Mouse (Mus musculus): ENCODE measurements around the gene Gm17949. TPM values are rescaled to one million over a fixed set of nuclear protein-coding genes. Genes with fewer than 3 reads are reported as not detected.

The Gm17949 gene
- polyA plus RNA-seq, 1 experiment from 2014 or later = 0.47 TPM

DNA sequence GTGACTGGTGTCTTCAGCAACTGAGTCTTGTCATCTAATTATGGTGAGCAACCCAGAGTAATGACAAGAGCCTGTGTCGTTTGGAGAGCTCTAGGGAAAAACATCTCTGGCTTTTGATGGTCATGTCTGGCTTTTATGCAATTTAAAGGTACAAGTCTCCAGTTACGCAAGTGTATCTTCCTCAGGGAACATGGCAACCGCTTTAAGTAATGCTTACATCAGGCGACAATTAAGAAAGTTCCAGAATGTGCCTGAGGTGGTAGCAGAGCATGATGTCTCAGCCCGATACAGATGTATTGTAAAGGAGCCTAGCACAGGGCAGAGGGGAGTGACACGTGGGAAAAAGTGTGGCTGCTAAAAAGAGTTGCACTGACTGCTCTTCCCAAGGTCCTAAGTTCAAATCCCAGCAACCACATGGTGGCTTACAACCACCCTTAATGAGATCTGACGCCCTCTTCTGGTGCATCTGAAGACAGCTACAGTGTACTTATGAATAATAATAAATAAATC is 22.3 kb upstream of the Gm17949 start:
- Histone ChIP-seq H3K27ac (ENCODE audit: low read length) (peak overlapping the region; percentile 73; the same call in 1 of the 2 replicates), H3K4me2 (ENCODE audit: low read length) (peak overlapping the region; percentile 90), H3K27me3 (replicated peaks; ENCODE audit: control insufficient read depth, insufficient read depth, low read length) (no peaks in the 10 kb centered on the region), H3K36me3 (ENCODE audit: control insufficient read depth, insufficient read depth) (peaks cover 8% of the 10 kb centered on the region; the same call in 1 of the 2 replicates), H3K4me1 (replicated peaks; ENCODE audit: control insufficient read depth, insufficient read depth, low read length) (peaks cover 13% of the 10 kb centered on the region), H3K9me3 (ENCODE audit: control insufficient read depth, low read length) (no peaks in the 10 kb centered on the region), H3K4me3 (replicated peaks; ENCODE audit: low read length) (peak overlapping the region; percentile 69), H3K9ac (replicated peaks; ENCODE audit: low read depth, low read length) (peak overlapping the region; percentile 85)
- ATAC-seq = no peak
- 70% methylated on average over 7 of the region's 7 CpGs for WGBS

DNA sequence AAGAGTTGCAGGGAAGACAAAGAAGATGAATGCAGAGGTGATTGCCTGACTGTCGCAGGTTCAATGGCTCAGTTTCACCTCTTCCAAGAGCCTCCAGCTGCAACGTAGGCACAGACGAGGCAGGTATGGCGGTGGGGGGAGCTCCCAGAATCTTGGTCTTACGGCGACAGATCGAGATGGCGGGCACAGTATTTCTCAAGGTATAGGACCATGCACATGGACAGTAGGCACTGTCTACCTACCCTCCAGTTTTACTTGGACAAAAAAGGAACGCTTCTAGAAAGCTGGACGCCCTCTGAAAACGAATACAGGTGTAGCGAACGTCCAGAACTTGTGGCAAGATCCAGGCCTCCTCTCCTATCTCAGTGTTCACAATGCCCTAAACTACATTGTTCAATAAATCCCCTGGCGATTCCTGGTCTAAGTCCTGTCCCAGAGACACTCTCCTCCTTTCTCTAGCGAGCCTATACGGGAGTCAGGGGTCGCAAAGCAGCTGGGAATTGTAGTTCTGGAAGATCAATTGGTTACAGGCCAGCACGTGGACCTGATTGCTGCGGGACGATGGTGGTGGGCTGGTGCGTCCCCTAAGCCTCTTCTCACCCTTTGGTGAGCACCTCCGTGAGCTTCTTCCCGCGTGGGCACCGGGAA is 21.7 kb upstream of the Gm17949 start:
- H3K9me3 ChIP-seq (ENCODE audit: control insufficient read depth, low read length) = no peaks in the 10 kb centered on the region
- H3K4me3 ChIP-seq (replicated peaks; ENCODE audit: low read length) = peak overlapping the region; percentile 69
- peaks cover 13% of the 10 kb centered on the region for H3K4me1 ChIP-seq (replicated peaks; ENCODE audit: control insufficient read depth, insufficient read depth, low read length)
- peak overlapping the region; percentile 90 for H3K4me2 ChIP-seq (ENCODE audit: low read length)
- peaks cover 8% of the 10 kb centered on the region; the same call in 1 of the 2 replicates for H3K36me3 ChIP-seq (ENCODE audit: control insufficient read depth, insufficient read depth)
- 2% methylated on average over 25 of the region's 25 CpGs for WGBS
- no peaks in the 10 kb centered on the region for H3K27me3 ChIP-seq (replicated peaks; ENCODE audit: control insufficient read depth, insufficient read depth, low read length)
- peak overlapping the region; percentile 85 for H3K9ac ChIP-seq (replicated peaks; ENCODE audit: low read depth, low read length)
- ATAC-seq = peak; percentile 93
- peak overlapping the region; percentile 73 for H3K27ac ChIP-seq (ENCODE audit: low read length)

DNA sequence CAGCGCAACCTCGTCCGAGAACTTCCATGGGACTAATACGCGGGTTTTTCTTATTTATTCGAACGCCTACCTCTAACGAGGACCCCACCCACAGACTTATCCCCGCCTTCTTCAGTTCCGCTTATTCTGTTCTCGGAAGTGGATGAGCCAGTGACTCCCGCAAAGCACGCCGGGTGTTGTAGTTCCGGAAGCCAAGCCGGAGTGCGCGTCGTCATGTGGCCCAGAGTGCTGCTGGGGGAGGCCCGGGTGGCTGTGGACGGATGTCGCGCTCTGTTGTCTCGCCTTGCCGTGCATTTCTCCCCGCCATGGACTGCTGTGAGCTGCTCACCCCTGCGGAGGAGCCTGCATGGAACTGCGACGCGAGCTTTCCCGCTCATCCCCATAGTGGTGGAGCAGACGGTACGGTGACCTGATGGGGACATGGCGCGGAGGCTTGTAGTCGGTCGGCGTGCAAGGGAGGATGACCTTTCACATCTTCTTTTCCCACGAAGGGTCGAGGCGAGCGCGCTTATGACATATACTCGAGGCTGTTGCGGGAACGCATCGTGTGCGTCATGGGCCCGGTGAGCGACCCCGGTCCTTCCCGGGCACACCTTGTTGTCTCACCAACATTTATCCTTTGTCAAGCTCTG is 21.0 kb upstream of the Gm17949 start, which contains the start of gene Clpp:
Gene Clpp (plus strand): TSS at position 191 of the 632 bp plus-strand sequence.
- Histone ChIP-seq H3K36me3 (ENCODE audit: control insufficient read depth, insufficient read depth) (peaks cover 13% of the 10 kb centered on the region), H3K27ac (ENCODE audit: low read length) (peak within 1 kb of the TSS; percentile 73), H3K9me3 (ENCODE audit: control insufficient read depth, low read length) (no peaks in the 10 kb centered on the region), H3K9ac (replicated peaks; ENCODE audit: low read depth, low read length) (peak within 1 kb of the TSS; percentile 85), H3K27me3 (replicated peaks; ENCODE audit: control insufficient read depth, insufficient read depth, low read length) (no peaks in the 10 kb centered on the region), H3K4me1 (replicated peaks; ENCODE audit: control insufficient read depth, insufficient read depth, low read length) (peaks cover 13% of the 10 kb centered on the region), H3K4me3 (replicated peaks; ENCODE audit: low read length) (peak within 1 kb of the TSS; percentile 69), H3K4me2 (ENCODE audit: low read length) (peak within 1 kb of the TSS; percentile 90)
- WGBS = under 1% methylated on average over 52 of the region's 52 CpGs
- ATAC-seq = peak; percentile 98

DNA sequence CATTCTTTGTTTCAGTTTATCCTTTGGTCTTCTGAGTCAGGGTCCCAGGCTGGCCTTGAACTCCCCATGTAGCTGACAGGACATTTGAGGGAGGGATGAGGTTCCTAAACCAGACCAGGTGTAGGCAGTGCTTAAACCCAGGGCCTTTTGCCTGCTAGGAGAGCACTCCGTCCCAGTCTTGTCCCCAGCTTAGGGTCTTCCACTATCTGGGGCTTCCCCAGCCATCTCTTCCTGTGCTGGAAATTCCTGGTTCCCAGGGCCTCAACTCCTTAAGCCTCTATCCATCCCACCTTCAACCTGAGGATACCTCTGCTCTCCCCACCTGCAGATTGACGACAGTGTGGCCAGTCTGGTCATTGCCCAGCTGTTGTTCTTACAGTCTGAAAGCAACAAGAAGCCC is 20.3 kb upstream of the Gm17949 start:
- H3K9me3 ChIP-seq (ENCODE audit: control insufficient read depth, low read length) = no peaks in the 10 kb centered on the region
- peaks cover 20% of the 10 kb centered on the region for H3K36me3 ChIP-seq (ENCODE audit: control insufficient read depth, insufficient read depth)
- 70% methylated on average over 2 of the region's 2 CpGs for WGBS
- peaks cover 13% of the 10 kb centered on the region for H3K4me1 ChIP-seq (replicated peaks; ENCODE audit: control insufficient read depth, insufficient read depth, low read length)
- no peak overlapping the region for H3K27ac ChIP-seq (ENCODE audit: low read length)
- ATAC-seq = no peak
- H3K4me3 ChIP-seq (replicated peaks; ENCODE audit: low read length) = peak overlapping the region; percentile 69
- no peaks in the 10 kb centered on the region for H3K27me3 ChIP-seq (replicated peaks; ENCODE audit: control insufficient read depth, insufficient read depth, low read length)
- peak overlapping the region; percentile 85 for H3K9ac ChIP-seq (replicated peaks; ENCODE audit: low read depth, low read length)
- H3K4me2 ChIP-seq (ENCODE audit: low read length) = peak overlapping the region; percentile 90

DNA sequence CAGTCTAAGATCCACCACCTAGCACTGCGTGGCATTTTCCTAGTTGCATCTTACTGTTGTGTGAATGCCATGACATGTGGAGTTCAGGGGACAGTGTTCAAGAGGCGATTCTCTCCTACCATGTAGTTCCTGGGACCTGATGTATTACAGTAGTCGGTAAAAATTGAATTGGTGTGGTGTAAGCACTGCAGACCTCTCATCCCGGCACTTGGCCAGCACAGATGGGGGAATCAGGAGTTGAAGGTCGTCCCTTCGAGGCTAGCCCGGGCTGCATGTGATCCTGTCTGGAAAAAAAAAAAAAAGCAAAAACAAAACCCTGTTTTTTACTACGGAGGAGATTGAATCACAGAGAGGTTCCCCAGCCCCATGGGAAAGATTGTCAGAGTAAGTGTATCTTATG is 16.2 kb upstream of the Gm17949 start:
- no peak overlapping the region for H3K4me3 ChIP-seq (replicated peaks; ENCODE audit: low read length)
- peaks cover 25% of the 10 kb centered on the region for H3K36me3 ChIP-seq (ENCODE audit: control insufficient read depth, insufficient read depth)
- no peak for ATAC-seq
- no peak overlapping the region for H3K27ac ChIP-seq (ENCODE audit: low read length)
- WGBS = 92% methylated on average over 8 of the region's 8 CpGs
- H3K4me1 ChIP-seq (replicated peaks; ENCODE audit: control insufficient read depth, insufficient read depth, low read length) = peaks cover 18% of the 10 kb centered on the region
- no peak overlapping the region for H3K9ac ChIP-seq (replicated peaks; ENCODE audit: low read depth, low read length)
- H3K9me3 ChIP-seq (ENCODE audit: control insufficient read depth, low read length) = no peaks in the 10 kb centered on the region
- H3K27me3 ChIP-seq (replicated peaks; ENCODE audit: control insufficient read depth, insufficient read depth, low read length) = no peaks in the 10 kb centered on the region
- H3K4me2 ChIP-seq (ENCODE audit: low read length) = no peak overlapping the region

DNA sequence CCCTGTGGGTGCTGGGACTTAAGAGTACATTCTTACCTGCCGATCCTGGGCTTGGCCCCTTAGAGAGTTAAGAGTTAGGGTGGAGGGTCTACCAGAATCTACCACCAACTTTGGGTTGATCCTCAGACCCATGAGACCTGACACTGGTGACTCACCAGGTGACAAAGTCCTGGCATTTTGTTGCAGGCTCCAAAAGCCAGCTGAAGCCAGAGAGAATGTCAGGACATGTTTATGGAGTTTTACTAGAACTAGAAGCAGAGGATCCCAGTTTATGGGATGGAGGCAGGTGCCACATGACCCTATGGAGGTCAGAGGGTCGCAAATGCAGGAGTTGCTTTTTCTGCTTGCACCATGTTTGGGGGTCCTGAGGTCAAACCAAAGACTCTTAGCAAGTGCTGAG is 14.8 kb upstream of the Gm17949 start:
- Histone ChIP-seq H3K9ac (replicated peaks; ENCODE audit: low read depth, low read length) (no peak overlapping the region), H3K27me3 (replicated peaks; ENCODE audit: control insufficient read depth, insufficient read depth, low read length) (no peaks in the 10 kb centered on the region), H3K36me3 (ENCODE audit: control insufficient read depth, insufficient read depth) (peaks cover 25% of the 10 kb centered on the region), H3K4me1 (replicated peaks; ENCODE audit: control insufficient read depth, insufficient read depth, low read length) (peaks cover 11% of the 10 kb centered on the region), H3K27ac (ENCODE audit: low read length) (no peak overlapping the region), H3K9me3 (ENCODE audit: control insufficient read depth, low read length) (no peaks in the 10 kb centered on the region), H3K4me2 (ENCODE audit: low read length) (no peak overlapping the region), H3K4me3 (replicated peaks; ENCODE audit: low read length) (no peak overlapping the region)
- 81% methylated on average over 2 of the region's 2 CpGs for WGBS
- ATAC-seq = no peak

- peak; percentile 98 for ATAC-seq
- Histone ChIP-seq H3K4me1 (replicated peaks; ENCODE audit: control insufficient read depth, insufficient read depth, low read length) (peaks cover 11% of the 10 kb centered on the region), H3K36me3 (ENCODE audit: control insufficient read depth, insufficient read depth) (peaks cover 25% of the 10 kb centered on the region), H3K9me3 (ENCODE audit: control insufficient read depth, low read length) (no peaks in the 10 kb centered on the region), H3K9ac (replicated peaks; ENCODE audit: low read depth, low read length) (peak within 1 kb of the TSS; percentile 57), H3K27me3 (replicated peaks; ENCODE audit: control insufficient read depth, insufficient read depth, low read length) (no peaks in the 10 kb centered on the region), H3K27ac (ENCODE audit: low read length) (peak within 1 kb of the TSS; percentile 29), H3K4me2 (ENCODE audit: low read length) (peak within 1 kb of the TSS; percentile 69), H3K4me3 (replicated peaks; ENCODE audit: low read length) (peak within 1 kb of the TSS; percentile 51)
- WGBS = under 1% methylated on average over 38 of the region's 38 CpGs
Observed at GRCm38 (mm10) chr17:56997029-56997667, 14.1 kb upstream of the Gm17949 start, which contains the start of gene Alkbh7. TSS of gene Alkbh7 (plus strand) at chr17:56997339.

DNA sequence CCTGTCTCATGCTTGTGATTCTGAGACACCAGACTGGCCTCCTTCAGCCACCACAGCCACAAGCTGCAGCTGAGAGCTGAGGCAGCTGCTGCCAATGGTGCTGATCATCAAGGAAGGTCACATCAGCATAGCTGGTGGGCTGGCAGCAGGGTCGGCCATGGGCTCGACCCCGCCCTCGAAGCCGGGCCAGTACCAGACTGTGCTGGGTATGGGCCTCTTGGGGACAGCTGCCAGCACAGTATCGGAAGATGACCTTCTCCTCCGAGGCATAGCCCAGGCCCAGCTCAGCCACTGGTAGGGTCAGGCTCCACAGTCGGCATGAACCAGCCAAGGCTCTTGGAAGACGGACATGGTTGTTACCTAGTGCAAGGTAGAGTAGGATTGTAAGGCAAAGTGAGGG is 11.9 kb upstream of the Gm17949 start:
- Histone ChIP-seq H3K9me3 (ENCODE audit: control insufficient read depth, low read length) (no peaks in the 10 kb centered on the region), H3K4me1 (replicated peaks; ENCODE audit: control insufficient read depth, insufficient read depth, low read length) (peaks cover 8% of the 10 kb centered on the region), H3K27ac (ENCODE audit: low read length) (no peak overlapping the region), H3K27me3 (replicated peaks; ENCODE audit: control insufficient read depth, insufficient read depth, low read length) (no peaks in the 10 kb centered on the region), H3K9ac (replicated peaks; ENCODE audit: low read depth, low read length) (no peak overlapping the region), H3K4me3 (replicated peaks; ENCODE audit: low read length) (no peak overlapping the region), H3K4me2 (ENCODE audit: low read length) (no peak overlapping the region), H3K36me3 (ENCODE audit: control insufficient read depth, insufficient read depth) (peaks cover 26% of the 10 kb centered on the region)
- no peak for ATAC-seq
- 96% methylated on average over 9 of the region's 9 CpGs for WGBS

- no peaks in the 10 kb centered on the region for H3K27me3 ChIP-seq (replicated peaks; ENCODE audit: control insufficient read depth, insufficient read depth, low read length)
- no peaks in the 10 kb centered on the region for H3K9me3 ChIP-seq (ENCODE audit: control insufficient read depth, low read length)
- H3K4me2 ChIP-seq (ENCODE audit: low read length) = no peak within 1 kb of the TSS
- H3K27ac ChIP-seq (ENCODE audit: low read length) = no peak within 1 kb of the TSS
- H3K36me3 ChIP-seq (ENCODE audit: control insufficient read depth, insufficient read depth) = peaks cover 24% of the 10 kb centered on the region
- WGBS = 90% methylated on average over 9 of the region's 9 CpGs
- peaks cover 8% of the 10 kb centered on the region for H3K4me1 ChIP-seq (replicated peaks; ENCODE audit: control insufficient read depth, insufficient read depth, low read length)
- H3K4me3 ChIP-seq (replicated peaks; ENCODE audit: low read length) = no peak within 1 kb of the TSS
- H3K9ac ChIP-seq (replicated peaks; ENCODE audit: low read depth, low read length) = no peak within 1 kb of the TSS
- ATAC-seq = no peak
Observed at GRCm38 (mm10) chr17:56999968-57000609, 11.2 kb upstream of the Gm17949 start, which contains the start of gene Pspn. TSS of gene Pspn (minus strand) at chr17:57000018.

Data from forebrain, embryonic 16.5 days (tissue).